Mouse (Mus musculus): ENCODE data around the gene Pdf. TPM values are rescaled to one million over a fixed set of nuclear protein-coding genes. Genes with fewer than 3 reads are reported as not detected.

Gene Pdf
- polyA plus RNA-seq (2015; fragmentation: Nextera tagmentation; extraction: Ambion mirVana): 35.8 and 40.4 TPM in 2 replicates

GRCm38 (mm10) chr8:107048061-107048941 is at the start of gene Pdf:
Gene Pdf (minus strand): TSS chr8:107048614.
- peak within 1 kb of the TSS; percentile 86 for H3K27ac ChIP-seq
- peaks cover 66% of the 10 kb centered on the region for H3K36me3 ChIP-seq (replicated peaks)
- no peaks in the 10 kb centered on the region for H3K27me3 ChIP-seq (replicated peaks)
- H3K4me1 ChIP-seq: peaks cover 22% of the 10 kb centered on the region
- peak within 1 kb of the TSS; percentile 55 for H3K9ac ChIP-seq
- peak; percentile 89 for ATAC-seq (replicated peaks)
- H3K4me3 ChIP-seq: peak within 1 kb of the TSS; percentile 71
- under 1% methylated on average over 87 of the region's 87 CpGs for WGBS
- H3K9me3 ChIP-seq: no peaks in the 10 kb centered on the region
- H3K4me2 ChIP-seq: peak within 1 kb of the TSS; percentile 96

GRCm38 (mm10) chr8:107096366-107097036 is 48.1 kb upstream of the Pdf start, which contains the start of gene Terf2:
Gene Terf2 (minus strand): TSS chr8:107096547.
- Histone ChIP-seq H3K4me3 (peak within 1 kb of the TSS; percentile 77), H3K4me2 (peak within 1 kb of the TSS; percentile 49), H3K27me3 (replicated peaks) (no peaks in the 10 kb centered on the region), H3K36me3 (replicated peaks) (no peaks in the 10 kb centered on the region), H3K9ac (peak within 1 kb of the TSS; percentile 69), H3K4me1 (peaks cover 30% of the 10 kb centered on the region), H3K9me3 (no peaks in the 10 kb centered on the region), H3K27ac (peak within 1 kb of the TSS; percentile 87)
- 4% methylated on average over 39 of the region's 39 CpGs for WGBS
- peak; percentile 97 for ATAC-seq (replicated peaks)

- under 1% methylated on average over 50 of the region's 53 CpGs for WGBS
- Histone ChIP-seq H3K4me3 (peak overlapping the region; percentile 77), H3K9ac (peak overlapping the region; percentile 69), H3K36me3 (replicated peaks) (no peaks in the 10 kb centered on the region; the same call in 1 of the 2 replicates), H3K4me2 (peak overlapping the region; percentile 49), H3K9me3 (no peaks in the 10 kb centered on the region), H3K27me3 (replicated peaks) (no peaks in the 10 kb centered on the region), H3K27ac (peak overlapping the region; percentile 87), H3K4me1 (peaks cover 30% of the 10 kb centered on the region)
- ATAC-seq (replicated peaks): peak; percentile 79
Measured at GRCm38 (mm10) chr8:107095717-107096365, 47.4 kb upstream of the Pdf start.

DNA sequence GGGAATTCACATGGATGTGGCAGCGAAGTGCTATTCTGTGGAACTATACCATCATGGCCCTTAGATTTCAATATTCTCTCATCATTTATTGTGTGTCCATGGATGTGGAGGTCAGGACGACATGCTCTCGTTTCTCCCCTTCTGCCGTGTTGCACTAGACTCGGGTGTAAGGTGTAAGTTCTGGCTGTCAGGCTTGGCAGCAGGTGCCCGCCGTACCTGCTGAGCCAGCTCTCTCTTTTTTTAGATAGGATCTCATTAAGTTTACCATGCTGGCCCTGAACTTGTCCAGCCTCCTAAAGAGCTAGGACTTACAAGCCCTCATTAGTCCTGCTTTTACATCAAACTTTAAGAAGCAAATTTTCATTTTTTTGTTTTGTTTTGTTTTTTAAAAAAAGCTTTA is 42.1 kb upstream of the Pdf start:
- Histone ChIP-seq H3K4me2 (no peak overlapping the region), H3K27ac (no peak overlapping the region), H3K4me1 (peaks cover 22% of the 10 kb centered on the region), H3K27me3 (replicated peaks) (no peaks in the 10 kb centered on the region), H3K9me3 (no peaks in the 10 kb centered on the region), H3K9ac (no peak overlapping the region), H3K4me3 (no peak overlapping the region), H3K36me3 (replicated peaks) (peaks cover 13% of the 10 kb centered on the region)
- no peak for ATAC-seq (replicated peaks)
- 97% methylated on average over 7 of the region's 7 CpGs for WGBS

GRCm38 (mm10) chr8:107088526-107089063 is 40.2 kb upstream of the Pdf start:
- Histone ChIP-seq H3K27ac (no peak overlapping the region), H3K27me3 (replicated peaks) (no peaks in the 10 kb centered on the region), H3K9me3 (no peaks in the 10 kb centered on the region), H3K4me2 (no peak overlapping the region), H3K9ac (no peak overlapping the region), H3K4me3 (no peak overlapping the region), H3K36me3 (replicated peaks) (peaks cover 17% of the 10 kb centered on the region), H3K4me1 (peaks cover 3% of the 10 kb centered on the region)
- no peak for ATAC-seq (replicated peaks)
- over 99% methylated on average over 5 of the region's 5 CpGs for WGBS

- Histone ChIP-seq H3K9me3 (no peaks in the 10 kb centered on the region), H3K27ac (no peak overlapping the region), H3K4me3 (no peak overlapping the region), H3K9ac (no peak overlapping the region), H3K4me2 (no peak overlapping the region), H3K4me1 (no peaks in the 10 kb centered on the region), H3K36me3 (replicated peaks) (peaks cover 31% of the 10 kb centered on the region), H3K27me3 (replicated peaks) (no peaks in the 10 kb centered on the region)
- 97% methylated on average over 5 of the region's 5 CpGs for WGBS
- ATAC-seq (replicated peaks): no peak
Measured at GRCm38 (mm10) chr8:107086018-107086417, 37.6 kb upstream of the Pdf start.

GRCm38 (mm10) chr8:107085358-107085757 is 36.9 kb upstream of the Pdf start:
- Histone ChIP-seq H3K4me2 (no peak overlapping the region), H3K36me3 (replicated peaks) (peaks cover 31% of the 10 kb centered on the region), H3K9ac (no peak overlapping the region), H3K4me3 (no peak overlapping the region), H3K27me3 (replicated peaks) (no peaks in the 10 kb centered on the region), H3K9me3 (no peaks in the 10 kb centered on the region), H3K27ac (no peak overlapping the region), H3K4me1 (no peaks in the 10 kb centered on the region)
- WGBS: 97% methylated on average over 17 of the region's 17 CpGs
- no peak for ATAC-seq (replicated peaks)

- Histone ChIP-seq H3K4me2 (no peak overlapping the region), H3K4me3 (no peak overlapping the region), H3K36me3 (replicated peaks) (peaks cover 63% of the 10 kb centered on the region), H3K27ac (no peak overlapping the region), H3K4me1 (no peaks in the 10 kb centered on the region), H3K9ac (no peak overlapping the region), H3K9me3 (no peaks in the 10 kb centered on the region), H3K27me3 (replicated peaks) (no peaks in the 10 kb centered on the region)
- WGBS: 91% methylated on average over 7 of the region's 7 CpGs
- ATAC-seq (replicated peaks): no peak
Measured at GRCm38 (mm10) chr8:107076239-107076888, 27.9 kb upstream of the Pdf start.

- Histone ChIP-seq H3K9ac (no peak overlapping the region), H3K36me3 (replicated peaks) (peaks cover 51% of the 10 kb centered on the region), H3K27ac (no peak overlapping the region), H3K9me3 (no peaks in the 10 kb centered on the region), H3K4me2 (no peak overlapping the region), H3K4me3 (no peak overlapping the region), H3K4me1 (no peaks in the 10 kb centered on the region), H3K27me3 (replicated peaks) (no peaks in the 10 kb centered on the region)
- 95% methylated on average over 1 of the region's 1 CpGs for WGBS
- no peak for ATAC-seq (replicated peaks)
Measured at GRCm38 (mm10) chr8:107074128-107074527, 25.7 kb upstream of the Pdf start.

GRCm38 (mm10) chr8:107073706-107074105 is 25.3 kb upstream of the Pdf start:
- Histone ChIP-seq H3K4me1 (no peaks in the 10 kb centered on the region), H3K36me3 (replicated peaks) (peaks cover 47% of the 10 kb centered on the region), H3K9ac (no peak overlapping the region), H3K27me3 (replicated peaks) (no peaks in the 10 kb centered on the region), H3K9me3 (no peaks in the 10 kb centered on the region), H3K4me3 (no peak overlapping the region), H3K4me2 (no peak overlapping the region), H3K27ac (no peak overlapping the region)
- ATAC-seq (replicated peaks): no peak
- WGBS: 90% methylated on average over 4 of the region's 4 CpGs

GRCm38 (mm10) chr8:107065511-107066496 is 17.4 kb upstream of the Pdf start, which contains the start of gene Tmed6:
Gene Tmed6 (minus strand): TSS chr8:107065644.
- no peak for ATAC-seq (replicated peaks)

More at GRCm38 (mm10) chr8:107065511-107066496, 17.4 kb upstream of the Pdf start, which contains the start of gene Tmed6:
- Histone ChIP-seq H3K4me3 (no peak within 1 kb of the TSS), H3K9me3 (no peaks in the 10 kb centered on the region), H3K27me3 (replicated peaks) (no peaks in the 10 kb centered on the region), H3K4me2 (no peak within 1 kb of the TSS), H3K27ac (no peak within 1 kb of the TSS), H3K9ac (no peak within 1 kb of the TSS), H3K4me1 (no peaks in the 10 kb centered on the region), H3K36me3 (replicated peaks) (no peaks in the 10 kb centered on the region; the same call in 1 of the 2 replicates)
- 69% methylated on average over 17 of the region's 17 CpGs for WGBS
